Mouse (Mus musculus) erythroblast, embryonic 14.5 days (primary cell): ENCODE results near the gene Rpl27.

Source experiments
- GATA1 ChIP-seq: IDR thresholded peaks from 2 replicates; pipeline ENCODE4 v1.6.1; 2012; ENCODE audit warnings: low read length, inconsistent platforms, mixed read lengths
- TAL1 ChIP-seq: IDR thresholded peaks from 3 replicates; pipeline ENCODE4 v1.6.1; 2012; ENCODE audit warnings: low read length, inconsistent platforms, mixed read lengths

GRCm38 (mm10) chr11:101426165-101426564 is 15.9 kb upstream of the Rpl27 start:
- TF ChIP-seq TAL1 (no peak), GATA1 (no peak)
